Mouse (Mus musculus): ENCODE results near the gene Cpt1c.

DNA sequence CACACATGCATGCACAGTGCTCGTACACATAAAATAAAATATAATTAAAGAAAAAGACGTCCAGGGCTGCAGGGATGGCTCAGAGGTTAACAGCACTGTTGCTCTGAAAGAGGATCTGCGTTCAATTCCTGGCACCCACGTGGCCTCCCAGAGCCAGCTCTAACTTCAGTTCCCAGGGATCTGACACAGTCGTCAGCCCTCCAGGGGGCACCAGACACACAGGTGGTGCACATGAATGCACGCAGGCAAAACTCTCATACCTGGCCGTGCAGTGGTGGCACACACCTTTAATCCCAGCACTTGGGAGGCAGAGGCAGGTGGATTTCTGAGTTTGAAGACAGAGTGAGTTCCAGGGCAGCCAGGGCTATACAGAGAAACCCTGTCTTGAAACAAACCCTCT lies 8.7 kb downstream of the Cpt1c start:
- TF ChIP-seq EP300 (IDR thresholded peaks at IDR 0.05; ENCODE audit: insufficient read depth, low read depth, low read length) (no peak), POLR2A (IDR thresholded peaks at IDR 0.05; ENCODE audit: insufficient read depth, low read depth, low read length) (no peak)

Data from heart, adult 2 months (tissue).